Mouse (Mus musculus): ENCODE results near the gene Sema4d.

DNA sequence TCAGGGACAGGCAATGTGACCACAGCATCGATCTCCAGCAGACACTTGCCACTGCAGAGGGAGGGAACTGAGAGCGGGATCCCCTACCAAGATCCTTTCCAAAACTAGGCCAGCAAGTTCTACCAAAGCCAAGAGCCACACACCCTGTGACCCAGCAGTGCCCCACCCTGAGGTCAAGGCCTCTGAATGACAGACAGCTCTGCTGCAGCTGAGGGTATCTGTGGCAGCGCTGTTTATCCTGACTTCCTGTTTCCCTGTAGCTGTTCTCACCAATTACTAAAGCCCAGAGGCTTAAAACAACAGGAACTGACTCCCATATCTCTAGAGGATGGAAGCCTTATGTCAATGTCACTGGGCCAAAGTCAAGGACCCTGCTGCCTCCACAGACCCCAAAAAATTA is 37.0 kb downstream of the Sema4d start:
- no peak for TF ChIP-seq CTCF (IDR thresholded peaks at IDR 0.05; ENCODE audit: borderline replicate concordance, extremely low read depth, insufficient read depth, insufficient read length)
- no peak for TF ChIP-seq POLR2A (IDR thresholded peaks at IDR 0.05; ENCODE audit: borderline replicate concordance, extremely low read depth, insufficient read depth, insufficient read length, poor library complexity, severe bottlenecking)
